28 mouse cellular contexts compared by ENCODE assay signal in genomic region chr5:58987754-58988153, GRCm38 (mm10).
"Had no signal": no experiment of that assay in that cellular context is flagged by ENCODE, and none has a peak within 500 bp of the region (broad histone marks: within the 10 kb centered on the region; RNA-seq: fewer than 3 reads in every experiment).

No protein-coding gene starts in this region.

- ATAC-seq: forebrain, embryonic 13.5 days; forebrain, embryonic 14.5 days; forebrain, embryonic 15.5 days; forebrain, embryonic 16.5 days; forebrain, postnatal 0 days had no signal

- H3K36me3 ChIP-seq: embryonic facial prominence, embryonic 10.5 days; embryonic facial prominence, embryonic 12.5 days; embryonic facial prominence, embryonic 13.5 days; embryonic facial prominence, embryonic 15.5 days; forebrain, embryonic 10.5 days; forebrain, embryonic 12.5 days; forebrain, embryonic 15.5 days had no signal

- H3K4me1 ChIP-seq: embryonic facial prominence, embryonic 10.5 days; embryonic facial prominence, embryonic 12.5 days; embryonic facial prominence, embryonic 13.5 days; embryonic facial prominence, embryonic 15.5 days; forebrain, embryonic 10.5 days; forebrain, embryonic 12.5 days; forebrain, embryonic 13.5 days; forebrain, embryonic 15.5 days had no signal

- H3K9ac ChIP-seq: embryonic facial prominence, embryonic 12.5 days; embryonic facial prominence, embryonic 13.5 days; embryonic facial prominence, embryonic 15.5 days; forebrain, embryonic 12.5 days; forebrain, embryonic 13.5 days; forebrain, embryonic 15.5 days; forebrain, postnatal 0 days had no signal

- H3K27me3 ChIP-seq: embryonic facial prominence, embryonic 12.5 days; embryonic facial prominence, embryonic 13.5 days; embryonic facial prominence, embryonic 15.5 days; forebrain, embryonic 12.5 days; forebrain, embryonic 13.5 days; forebrain, embryonic 15.5 days had no signal

- H3K4me2 ChIP-seq: embryonic facial prominence, embryonic 12.5 days; embryonic facial prominence, embryonic 13.5 days; embryonic facial prominence, embryonic 15.5 days; forebrain, embryonic 12.5 days; forebrain, embryonic 13.5 days; forebrain, embryonic 15.5 days had no signal

- H3K27ac ChIP-seq: embryonic facial prominence, embryonic 10.5 days; embryonic facial prominence, embryonic 12.5 days; embryonic facial prominence, embryonic 13.5 days; embryonic facial prominence, embryonic 15.5 days; forebrain, embryonic 10.5 days; forebrain, embryonic 12.5 days; forebrain, embryonic 13.5 days; forebrain, embryonic 15.5 days; gastrocnemius, adult 2 months had no signal

- H3K9me3 ChIP-seq: embryonic facial prominence, embryonic 10.5 days; embryonic facial prominence, embryonic 12.5 days; embryonic facial prominence, embryonic 13.5 days; embryonic facial prominence, embryonic 15.5 days; forebrain, embryonic 10.5 days; forebrain, embryonic 12.5 days; forebrain, embryonic 13.5 days; forebrain, embryonic 15.5 days had no signal

- DNase-seq: cerebellum, adult 2 months; cerebellum, adult 8-10 months; cerebellum, adult 9-10 months; cerebellum, adult 9-11 months; cerebellum, postnatal 10 days; cerebellum, postnatal 14 days; cerebellum, postnatal 25 days; cerebellum, postnatal 36 days; embryo, embryonic 11 days; forebrain, postnatal 0 days; gastrocnemius, adult 2 months; gastrocnemius, postnatal 10 days; gastrocnemius, postnatal 14 days; gastrocnemius, postnatal 25 days; gastrocnemius, postnatal 36 days; heart, adult 11 months; heart, adult 18-20 months had no signal

- H3K4me3 ChIP-seq: embryonic facial prominence, embryonic 10.5 days; embryonic facial prominence, embryonic 12.5 days; embryonic facial prominence, embryonic 13.5 days; embryonic facial prominence, embryonic 15.5 days; erythroblast, embryonic 14.5 days; forebrain, embryonic 10.5 days; forebrain, embryonic 12.5 days; forebrain, embryonic 13.5 days; forebrain, embryonic 15.5 days; gastrocnemius, adult 2 months had no signal
